Mouse (Mus musculus) gastrocnemius, postnatal 36 days (tissue): ENCODE measurements around the gene Rad51b. TPM values are rescaled to one million over a fixed set of nuclear protein-coding genes. Genes with fewer than 3 reads are reported as not detected.
A peak's percentile ranks its signal among the peaks of the same experiment; 100 is the strongest.

Experiments
- DNase-seq, 2 experiments: peaks; one replicate each; pipeline ENCODE4 v3.0.0; 2022
- intact Hi-C: fragments of 180-260 bp; cut with DNase I; formaldehyde crosslinking; loops from one replicate; pipeline ENCODE4 v1.15.1; 2025
- total RNA-seq, 2 experiments: library from RNA; stranded (reverse); gene quantifications; 2 replicates each; pipeline ENCODE4 v1.2.3; 2021

Rad51b gene
- total RNA-seq, 2 experiments from 2014 or later = 0.23 TPM; not detected in 1

DNA sequence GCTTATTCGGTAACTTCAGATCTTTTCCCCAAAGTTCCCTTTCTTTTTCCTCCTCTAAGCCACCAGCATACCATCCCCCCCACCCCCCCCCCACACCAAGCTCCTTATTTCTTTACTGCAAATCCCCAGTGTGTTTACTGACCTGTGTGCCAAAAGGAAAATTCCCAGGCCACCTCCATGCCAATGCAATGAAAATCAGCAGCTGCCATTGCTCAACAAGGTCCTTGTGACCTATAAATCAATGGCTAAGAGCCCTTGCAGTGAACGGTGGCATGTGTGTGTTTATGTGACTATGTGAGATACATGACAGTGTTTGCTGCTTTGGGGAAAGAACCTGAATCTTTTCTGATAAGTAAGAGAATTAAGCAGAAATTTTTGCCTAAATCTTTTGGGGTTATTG is 301.8 kb downstream of the Rad51b start:
- no peak for DNase-seq
- intact Hi-C loops = no loop called here

DNA sequence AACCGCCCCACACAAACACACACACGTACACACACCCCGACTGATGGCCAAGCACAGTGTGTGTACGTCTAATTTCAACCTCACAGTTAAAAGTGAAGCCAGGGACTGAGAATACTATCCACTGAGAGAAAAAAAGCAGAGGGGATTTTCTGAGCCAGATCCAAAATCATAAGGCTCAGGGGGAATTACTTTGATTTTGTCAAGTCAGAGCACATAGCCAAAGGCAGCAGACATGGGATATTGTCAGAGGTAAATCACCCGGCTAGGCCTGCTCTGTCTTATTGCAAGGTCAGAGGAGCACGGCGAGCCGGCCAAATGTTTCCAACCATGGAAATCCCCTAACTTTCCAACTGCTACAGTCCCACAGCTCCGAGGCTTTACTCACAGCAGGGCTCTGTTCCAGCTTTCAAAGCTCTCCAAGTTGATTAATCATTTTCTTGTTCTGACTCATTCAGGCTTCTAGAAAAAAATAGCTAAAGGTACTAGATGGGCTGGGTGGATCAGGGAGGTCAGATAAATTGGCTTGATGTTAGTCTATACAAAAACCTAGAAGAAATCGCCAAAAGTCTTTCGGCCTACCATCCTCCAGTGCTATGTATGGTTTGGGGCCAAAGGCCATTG is 303.2 kb downstream of the Rad51b start:
- peak; percentile 45 to 70 for DNase-seq
- intact Hi-C loops = no loop called here

DNA sequence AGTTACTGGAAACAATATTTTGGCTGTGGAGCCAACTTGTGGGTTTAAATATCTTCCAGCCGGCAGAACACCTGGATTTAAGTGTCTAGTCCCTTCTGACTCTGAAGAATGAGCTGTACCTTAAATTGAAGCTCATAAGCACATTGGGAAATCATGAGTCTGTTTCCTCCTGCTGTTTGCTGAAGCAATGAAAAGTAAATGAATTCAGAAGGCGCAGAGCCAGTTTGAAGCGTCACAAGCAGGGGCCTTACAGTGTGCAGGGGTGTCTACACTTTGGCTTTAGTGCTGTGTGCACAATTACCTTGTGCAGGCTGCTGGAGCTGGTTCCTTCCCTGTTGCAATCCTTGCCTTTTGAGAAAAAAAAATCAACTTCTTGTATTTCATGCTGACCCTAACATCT is 305.6 kb downstream of the Rad51b start:
- no peak for DNase-seq
- intact Hi-C loops = no loop called here

DNA sequence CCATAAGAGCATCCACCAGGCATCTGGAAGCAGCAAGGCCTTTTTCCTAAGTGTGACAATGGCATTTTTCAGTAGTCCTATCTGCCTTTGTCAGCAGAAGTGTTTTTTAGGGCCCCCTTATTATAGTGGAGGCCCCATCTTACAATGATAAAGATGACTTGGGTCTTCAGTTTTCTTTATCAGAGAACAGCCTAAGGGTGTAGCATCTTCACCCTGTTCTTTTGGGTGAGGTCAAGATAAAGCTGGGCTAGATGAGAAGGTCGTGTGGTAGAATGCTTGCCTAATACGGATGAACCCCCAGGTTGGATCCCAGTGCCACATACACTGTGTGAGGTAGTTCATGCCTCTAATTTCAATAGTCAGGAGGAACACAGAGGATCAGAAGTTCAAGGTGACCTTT is 307.8 kb downstream of the Rad51b start:
- no peak for DNase-seq
- intact Hi-C loops = loop anchor here (5.0 kb wide), 2 partner anchors 68 to 243 kb away; no protein-coding TSS in a partner anchor

- intact Hi-C loops = loop anchor here (5.0 kb wide), 2 partner anchors 69 to 244 kb away; no protein-coding TSS in a partner anchor
- peak in 1 of 2 experiments; percentile 37 for DNase-seq
Observed at GRCm38 (mm10) chr12:79606197-79606631, 309.1 kb downstream of the Rad51b start.

DNA sequence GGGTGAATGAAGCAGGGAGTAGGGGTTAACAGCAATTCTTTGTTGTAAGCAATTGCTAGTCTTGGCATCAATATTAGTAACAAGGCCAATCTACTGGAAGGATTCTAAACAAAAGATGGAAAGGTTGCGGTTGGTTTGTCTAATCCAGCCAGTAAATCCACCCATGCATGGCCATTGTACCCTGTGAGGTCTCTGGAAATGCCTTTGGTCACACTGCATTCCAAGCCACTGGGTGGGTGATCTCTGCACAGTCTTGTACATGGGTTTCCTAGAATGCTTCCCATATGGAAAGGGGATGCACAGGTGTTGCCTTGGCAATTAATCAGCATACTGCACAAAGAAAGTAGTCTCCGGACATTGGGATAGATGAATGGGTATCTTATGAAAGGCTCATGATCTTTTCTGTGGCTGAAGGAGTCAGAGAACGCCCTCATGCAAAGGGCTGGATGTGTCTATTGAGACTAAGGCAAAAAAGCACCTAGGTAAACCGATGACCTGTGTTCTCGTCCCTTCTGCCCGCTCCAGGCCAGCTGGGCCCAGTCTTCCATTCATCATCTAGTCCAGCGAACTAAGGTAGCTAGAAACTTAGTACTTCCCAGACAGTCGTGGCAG is 312.4 kb downstream of the Rad51b start:
- no peak for DNase-seq
- intact Hi-C loops = loop anchor here (5.0 kb wide), 4 partner anchors 72 to 503 kb away; partner anchors contain the start of gene Zfp36l1

DNA sequence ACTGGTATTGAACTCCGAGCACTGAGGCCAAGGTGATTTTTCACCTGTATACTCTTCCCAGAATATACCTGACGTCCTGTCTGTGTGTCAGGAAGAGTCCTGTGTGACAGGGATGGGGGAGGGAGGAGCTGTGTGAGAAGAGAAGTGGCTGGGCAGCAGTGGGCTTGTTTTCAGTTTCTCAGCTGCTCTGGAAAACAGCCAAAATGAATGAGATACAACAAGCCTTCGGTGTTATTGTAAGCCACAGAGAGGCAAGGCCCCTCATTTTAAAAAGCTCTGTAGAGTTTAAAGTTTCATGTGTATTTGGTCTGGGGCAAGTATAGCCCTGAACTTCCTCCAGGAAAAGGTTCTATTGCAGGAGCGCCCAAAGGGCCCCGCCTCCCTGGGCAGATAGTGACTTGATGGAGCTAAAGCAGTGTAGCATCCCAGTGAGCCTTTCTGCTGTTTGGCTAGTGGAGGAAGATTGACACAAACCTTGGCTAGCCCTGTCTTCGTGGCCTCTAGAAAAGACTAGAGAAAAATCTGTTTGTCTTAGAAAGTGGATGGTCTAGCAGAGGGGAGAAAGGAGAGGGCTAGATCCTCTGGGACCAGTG is 313.5 kb downstream of the Rad51b start:
- intact Hi-C loops = loop anchor here (5.0 kb wide), 2 partner anchors 277 to 502 kb away; partner anchors contain the start of gene Zfp36l1
- DNase-seq = no peak

GRCm38 (mm10) chr12:79611665-79612064 is 314.6 kb downstream of the Rad51b start:
- DNase-seq = no peak
- intact Hi-C loops = loop anchor here (2.0 to 5.0 kb wide), 3 partner anchors 276 to 521 kb away; partner anchors contain the start of gene Zfp36l1

DNA sequence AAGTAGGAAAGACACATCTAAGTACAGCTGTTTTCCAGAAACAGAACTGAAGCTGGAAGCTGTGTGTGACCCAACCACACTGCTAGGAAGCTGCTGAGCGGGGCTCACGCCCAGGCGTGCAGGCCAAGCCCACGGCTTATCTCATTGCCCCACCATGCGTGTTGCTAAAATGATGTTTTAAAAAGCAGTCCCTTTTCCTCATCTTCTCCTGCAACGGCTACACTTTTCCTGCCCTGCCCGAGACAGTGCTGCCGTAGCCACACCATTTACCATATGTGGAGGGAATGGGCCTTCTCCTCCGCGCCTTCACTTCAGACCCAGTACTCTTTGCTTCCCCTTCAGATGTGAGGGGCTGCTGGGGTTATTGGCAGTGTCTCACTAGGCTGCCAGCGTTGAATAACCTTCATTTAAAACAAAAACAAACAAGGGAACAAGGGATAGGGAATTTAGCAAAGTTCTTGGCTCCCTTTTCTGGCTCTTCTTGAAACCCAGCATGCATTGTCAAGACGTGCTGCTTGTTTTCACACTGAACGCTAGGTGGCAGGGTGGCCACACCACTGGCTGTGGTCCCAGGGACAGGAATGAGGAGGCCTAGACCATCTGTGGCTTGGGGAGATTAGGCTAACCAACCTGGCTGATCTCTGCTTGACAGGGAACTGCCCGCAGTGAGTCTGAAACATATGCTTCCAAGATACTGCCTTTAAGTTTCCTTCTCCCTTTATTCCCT is 315.4 kb downstream of the Rad51b start:
- intact Hi-C loops = loop anchor here (2.0 to 5.0 kb wide), 3 partner anchors 275 to 520 kb away; partner anchors contain the start of gene Zfp36l1
- DNase-seq = peak; percentile 81 to 88

GRCm38 (mm10) chr12:79613061-79613788 is 316.1 kb downstream of the Rad51b start:
- no peak for DNase-seq
- intact Hi-C loops = loop anchor here (2.0 to 5.0 kb wide), 3 partner anchors 274 to 520 kb away; partner anchors contain the start of gene Zfp36l1

DNA sequence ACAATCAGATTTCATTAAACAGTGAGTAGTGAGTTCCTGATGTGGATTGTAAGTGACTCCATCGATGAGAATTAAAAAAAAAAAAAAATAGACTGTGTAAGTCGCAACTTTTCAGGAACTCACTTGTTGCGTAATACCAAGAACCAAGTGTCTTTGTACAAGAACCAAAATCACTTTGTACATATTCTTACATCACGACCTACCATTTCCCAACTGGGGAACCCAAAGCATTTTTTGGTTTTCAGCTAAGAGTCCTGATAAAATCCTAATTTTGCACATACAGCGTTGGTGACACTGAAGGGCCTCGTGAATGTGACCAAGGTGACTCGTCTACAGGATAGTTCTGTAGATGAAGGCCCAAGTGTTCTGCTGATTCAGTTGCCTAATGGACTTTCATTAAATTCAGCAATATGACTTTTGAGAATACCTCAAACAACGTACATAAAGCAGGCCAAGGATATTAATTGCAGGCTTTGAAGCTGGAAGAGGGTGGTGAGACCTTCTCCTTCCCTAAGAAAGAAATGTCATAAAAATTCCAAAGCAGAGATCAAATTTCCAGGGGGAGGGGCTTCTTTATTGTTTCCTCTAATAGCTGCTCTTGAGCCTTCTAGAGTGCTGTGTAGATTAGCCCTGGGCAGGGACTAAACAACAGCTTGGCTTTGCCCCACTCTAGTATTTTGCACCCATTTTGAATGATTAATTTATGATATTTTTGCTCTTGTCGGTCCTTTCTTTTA is 316.9 kb downstream of the Rad51b start:
- no peak for DNase-seq
- intact Hi-C loops = loop anchor here (2.0 to 5.0 kb wide), 3 partner anchors 273 to 519 kb away; partner anchors contain the start of gene Zfp36l1

GRCm38 (mm10) chr12:79614583-79614953 is 317.5 kb downstream of the Rad51b start:
- intact Hi-C loops = loop anchor here (5.0 kb wide), 2 partner anchors 273 to 498 kb away; partner anchors contain the start of gene Zfp36l1

DNA sequence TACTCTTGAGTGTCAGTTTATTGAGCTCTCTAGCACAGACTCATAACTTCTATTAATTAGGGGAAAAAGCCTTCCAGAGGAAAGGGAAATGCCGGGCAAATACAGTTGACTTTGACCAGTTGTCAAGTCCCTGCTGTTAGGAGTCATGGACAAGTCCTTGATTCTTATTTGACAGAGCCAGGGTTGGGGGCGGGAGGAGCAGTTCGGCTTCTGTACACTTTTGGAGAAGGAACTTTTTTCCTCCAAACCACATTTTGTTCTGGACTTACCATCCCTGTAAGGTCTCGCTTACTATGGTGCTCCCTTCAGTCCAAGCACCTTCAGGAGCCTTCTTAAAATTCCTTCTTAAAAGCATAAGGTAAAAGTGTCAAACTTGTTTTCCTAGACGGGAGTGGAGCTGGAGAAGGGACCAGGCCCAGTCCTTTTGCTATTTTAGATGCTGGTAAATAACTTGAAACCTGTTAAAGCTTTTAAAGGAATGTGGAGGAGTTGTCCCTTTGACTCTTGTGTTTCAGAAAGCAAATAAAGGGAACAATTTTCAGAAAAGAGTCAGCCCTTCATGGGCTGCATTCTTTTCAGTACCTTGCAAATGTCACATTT is 318.7 kb downstream of the Rad51b start:
- intact Hi-C loops = no loop called here
- no peak for DNase-seq

More at GRCm38 (mm10) chr12:79614583-79614953, 317.5 kb downstream of the Rad51b start:
- DNase-seq = no peak

- DNase-seq = no peak
- intact Hi-C loops = no loop called here
Observed at GRCm38 (mm10) chr12:79619009-79619408, 321.9 kb downstream of the Rad51b start.

DNA sequence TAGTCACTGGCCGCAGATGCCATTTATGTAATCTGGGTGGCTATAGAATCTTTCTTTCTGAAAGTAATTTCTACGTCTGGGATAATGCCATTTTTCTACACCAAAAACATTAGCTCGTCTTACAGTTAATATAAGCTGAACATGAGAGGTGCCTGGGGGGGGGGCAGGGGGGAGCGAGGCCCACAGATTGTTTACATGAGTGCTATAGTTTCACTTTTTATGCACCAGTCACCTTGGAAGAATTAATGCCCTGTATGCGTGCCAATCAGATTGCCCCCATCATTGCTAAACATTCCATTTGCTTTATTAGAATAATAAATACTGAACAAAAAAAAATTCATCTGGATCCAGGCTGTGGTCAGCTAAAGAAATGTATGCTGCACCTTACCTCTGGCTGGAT is 323.6 kb downstream of the Rad51b start:
- no peak for DNase-seq
- intact Hi-C loops = no loop called here

DNA sequence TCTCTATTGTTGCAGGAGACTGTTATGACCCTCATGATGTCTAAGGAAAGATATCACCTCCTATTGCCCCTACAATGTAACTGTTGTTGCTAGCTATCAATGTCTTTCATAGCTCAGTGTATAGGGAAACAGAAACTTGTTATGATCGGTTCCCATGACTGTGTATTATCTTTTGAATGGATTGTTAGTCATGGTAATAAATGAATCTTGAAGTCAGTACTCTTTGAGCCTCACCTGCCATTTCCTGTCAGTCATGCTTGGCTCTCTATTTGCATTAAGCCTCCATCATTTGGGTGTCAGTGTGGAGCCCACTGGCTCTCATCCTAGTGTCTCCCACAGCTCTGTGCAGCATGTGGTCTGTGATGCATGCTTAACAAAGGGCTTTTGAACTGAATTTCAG is 326.2 kb downstream of the Rad51b start:
- intact Hi-C loops = no loop called here
- DNase-seq = no peak

DNA sequence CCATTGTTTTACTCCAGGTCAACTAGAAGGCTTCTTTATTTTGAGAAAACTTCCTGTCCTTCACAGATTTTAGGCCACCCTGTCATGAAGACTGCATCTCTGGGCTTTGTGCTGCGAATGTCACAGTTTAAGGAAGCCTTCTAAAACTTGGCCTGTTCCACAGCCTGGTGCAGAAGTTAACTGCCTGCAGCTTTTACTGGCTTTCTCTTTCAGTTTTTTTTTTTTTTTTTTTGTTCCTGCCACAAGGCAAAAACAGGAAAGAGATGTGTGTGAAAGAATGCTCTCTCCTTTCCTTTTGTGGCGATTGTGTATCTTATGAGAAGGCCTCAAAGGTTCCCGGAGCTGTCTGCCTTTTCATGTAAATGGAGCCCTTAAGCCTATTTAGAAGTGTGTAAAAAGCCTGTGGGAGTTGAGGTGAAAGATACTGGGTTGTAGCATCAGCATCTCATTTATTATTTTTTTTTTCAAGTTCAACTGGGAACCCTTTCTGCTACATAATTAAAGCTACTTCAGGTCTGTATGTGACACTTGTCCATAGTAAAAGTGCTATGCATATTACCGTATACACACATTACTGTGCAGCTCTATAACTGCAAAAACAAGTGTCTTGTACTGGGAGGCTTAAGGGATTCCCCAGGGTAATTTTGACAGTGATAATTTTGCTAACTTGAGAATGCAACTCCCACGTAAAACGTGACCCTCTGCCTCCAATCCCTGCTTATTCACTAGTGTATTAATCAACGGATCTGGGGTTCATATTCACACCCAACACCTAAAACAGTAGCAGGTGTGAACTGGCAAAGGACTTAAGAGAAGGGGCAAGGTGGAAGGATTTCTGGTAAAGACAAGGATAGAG is 328.8 kb downstream of the Rad51b start:
- intact Hi-C loops = no loop called here
- no peak for DNase-seq

GRCm38 (mm10) chr12:79626555-79627080 is 329.5 kb downstream of the Rad51b start:
- no peak for DNase-seq
- intact Hi-C loops = no loop called here
